In genomic region chr1:119423510-119423909, GRCm38 (mm10) we compare ENCODE assay signal across 10 mouse cellular contexts. TPM values are rescaled to one million over a fixed set of nuclear protein-coding genes. Genes with fewer than 3 reads are reported as not detected.
DNase-seq lines count a peak whose midpoint lies in the region; ATAC-seq and TF ChIP-seq lines count a peak whose summit lies in the region.
"Had no signal": no experiment of that assay in that cellular context is flagged by ENCODE, and none has a peak within 500 bp of the region (broad histone marks: within the 10 kb centered on the region; RNA-seq: fewer than 3 reads in every experiment).

No protein-coding gene starts in this region.

- H3K4me3 ChIP-seq in ES-Bruce4 (ENCODE audit: low read depth, low read length): no peak overlapping the region
- H3K4me3 ChIP-seq in limb, embryonic 14.5 days (replicated peaks; ENCODE audit: low read length): no peak overlapping the region
- H3K4me3 ChIP-seq: megakaryocyte, embryonic 14.5 days had no signal

- WGBS in limb, embryonic 14.5 days: 5% methylated on average over 14 of the region's 14 CpGs

- peak; percentile 43 for DNase-seq in gastrocnemius, adult 18-20 months (ENCODE audit: low spot score)
- no peak for DNase-seq in gastrocnemius, postnatal 25 days
- peak; percentile 29 to 30 for DNase-seq in cerebellum, postnatal 36 days
- peak; percentile 66 for DNase-seq in heart, postnatal 4 days
- peak; percentile 37 for DNase-seq in limb, embryonic 14.5 days (ENCODE audit: low spot score)
- DNase-seq in retina, postnatal 7 days (ENCODE audit: low read depth, low spot score): peak; percentile 39
- DNase-seq in spleen, adult 12 weeks (ENCODE audit: low spot score): no peak

- H3K27me3 ChIP-seq in ES-Bruce4 (ENCODE audit: control insufficient read depth, insufficient read depth, low read length, poor library complexity, severe bottlenecking): no peaks in the 10 kb centered on the region
- peaks cover 59% of the 10 kb centered on the region for H3K27me3 ChIP-seq in limb, embryonic 14.5 days (ENCODE audit: control insufficient read depth, insufficient read depth, low read length)
- H3K27me3 ChIP-seq: CH12.LX had no signal

- H3K9me3 ChIP-seq in ES-Bruce4 (replicated peaks; ENCODE audit: control insufficient read depth, insufficient read depth, low read length, poor library complexity, severe bottlenecking): no peaks in the 10 kb centered on the region
- H3K9me3 ChIP-seq in limb, embryonic 14.5 days (ENCODE audit: control insufficient read depth, low read length): no peaks in the 10 kb centered on the region

- H3K4me1 ChIP-seq in ES-Bruce4 (ENCODE audit: control insufficient read depth, insufficient read depth, low read length): no peaks in the 10 kb centered on the region
- H3K4me1 ChIP-seq in limb, embryonic 14.5 days (ENCODE audit: control insufficient read depth, insufficient read depth, low read length): peaks cover 10% of the 10 kb centered on the region; the same call in 1 of the 2 replicates

- TF ChIP-seq EP300 in ES-Bruce4 (IDR thresholded peaks at IDR 0.05; ENCODE audit: insufficient read depth, low read depth, low read length): no peak

- no peak overlapping the region for H3K4me2 ChIP-seq in limb, embryonic 14.5 days (replicated peaks; ENCODE audit: low read depth, low read length, severe bottlenecking)

- H3K36me3 ChIP-seq in ES-Bruce4 (ENCODE audit: control insufficient read depth, insufficient read depth, low read length, poor library complexity, severe bottlenecking): 0 out of 2 replicates have a peak, but pooled peaks cover 2% of the 10 kb centered on the region
- H3K36me3 ChIP-seq in limb, embryonic 14.5 days (ENCODE audit: control insufficient read depth, insufficient read depth, low read length): no peaks in the 10 kb centered on the region

- peak overlapping the region; percentile 12; the same call in 1 of the 2 replicates for H3K27ac ChIP-seq in ES-Bruce4 (ENCODE audit: insufficient read depth, low read length)
- no peak overlapping the region for H3K27ac ChIP-seq in limb, embryonic 14.5 days (replicated peaks; ENCODE audit: low read depth, low read length)

- H3K9ac ChIP-seq in ES-Bruce4 (ENCODE audit: low read depth, poor library complexity, severe bottlenecking): no peak overlapping the region
- H3K9ac ChIP-seq in limb, embryonic 14.5 days (ENCODE audit: low read depth, low read length, severe bottlenecking): no peak overlapping the region

- TF ChIP-seq CTCF in ES-Bruce4 (IDR thresholded peaks at IDR 0.05; ENCODE audit: low read depth, low read length): peak; percentile 83

- no peak for TF ChIP-seq POLR2A in ES-Bruce4 (IDR thresholded peaks at IDR 0.05; ENCODE audit: insufficient read depth, low read length)
- no peak for TF ChIP-seq POLR2A in limb, embryonic 14.5 days (IDR thresholded peaks at IDR 0.05; ENCODE audit: borderline replicate concordance, extremely low read depth, insufficient read depth, insufficient read length)

- ATAC-seq in limb, embryonic 14.5 days (ENCODE audit: low FRiP score, low read depth): no peak

RNA-seq across cellular contexts. Expression of gene Inhbb, which starts 1.5 kb away (rescaled TPM):
- total RNA-seq in gastrocnemius, adult 18-20 months (2021): 1 to 10 TPM in 1 of 2 experiments, under 1 TPM in 1; 0.82 to 1.7 TPM
- total RNA-seq in gastrocnemius, postnatal 25 days (2021): 1 to 10 TPM in 1 of 2 experiments, under 1 TPM in 1; 0.87 to 1.7 TPM
- polyA plus RNA-seq in ES-Bruce4 (2011; ENCODE audit: insufficient read depth, insufficient read length, low read depth, missing spikeins): 1.2 and 1.9 TPM in 2 replicates
- 1 to 10 TPM; 1.4 to 1.8 TPM for total RNA-seq in heart, postnatal 4 days (2021)
- 2.8 and 2.9 TPM in 2 replicates for polyA plus RNA-seq in limb, embryonic 14.5 days (2012; rRNA removed)
- 1.5 and 1.6 TPM in 2 replicates for polyA plus RNA-seq in limb, embryonic 14.5 days (2014; fragmentation: Nextera tagmentation; extraction: Ambion mirVana)
- total RNA-seq: CH12.LX had no signal

Comparison
In these comparisons a context has a peak if more than half of its experiments do, and no peak if none do; other contexts are left out.
1. DNase-seq: peak in gastrocnemius, adult 18-20 months (single experiment), cerebellum, postnatal 36 days (2 of 2), heart, postnatal 4 days (single experiment), limb, embryonic 14.5 days (single experiment) and retina, postnatal 7 days (single experiment); none in gastrocnemius, postnatal 25 days (single experiment) and spleen, adult 12 weeks (single experiment).